Mouse (Mus musculus) ES-Bruce4 (cell line): ENCODE measurements at regions not wholly inside any gene's neighbourhood (a gene's known extent, or its start where the extent isn't known, plus 50 kb on each side); places are given as distances from the start of the nearest gene placed in this dataset.

Source experiments
- CTCF ChIP-seq: IDR thresholded peaks from one replicate; pipeline ENCODE4 v1.8.1; 2011; ENCODE audit warnings: low read depth, low read length
- POLR2A ChIP-seq: IDR thresholded peaks from one replicate; pipeline ENCODE4 v1.8.1; 2011; ENCODE audit warnings: low read length; ENCODE audit not compliant: insufficient read depth

DNA sequence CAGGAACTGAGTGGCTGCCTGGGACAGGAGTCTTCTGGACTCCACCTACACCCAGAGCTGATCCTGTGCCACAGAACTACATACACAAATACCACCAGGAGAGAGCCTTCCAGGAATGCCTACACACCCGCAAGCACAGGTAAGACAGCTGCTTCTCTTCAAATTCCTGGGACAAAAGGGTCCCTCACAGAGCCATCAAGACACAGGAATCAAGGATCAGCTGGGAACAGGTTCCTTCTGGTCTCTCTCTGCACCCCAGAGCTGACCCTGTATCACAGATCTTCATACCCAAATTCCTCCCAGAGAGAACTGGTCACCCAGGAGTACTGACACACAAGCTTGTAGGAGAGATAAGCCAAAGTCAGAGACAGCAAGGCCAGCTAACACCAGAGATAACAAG lies 125.5 kb upstream of the Ptprk start:
- TF ChIP-seq CTCF (no peak), POLR2A (no peak)
